Mouse (Mus musculus): Measurements from ENCODE around the gene Ptpn6. TPM values are rescaled to one million over a fixed set of nuclear protein-coding genes. Genes with fewer than 3 reads are reported as not detected.
A peak's percentile ranks its signal among the peaks of the same experiment; 100 is the strongest.

Gene Ptpn6
- total and polyA plus RNA-seq, 3 experiments, result 91.9 to 184 TPM; not detected in 1

DNA sequence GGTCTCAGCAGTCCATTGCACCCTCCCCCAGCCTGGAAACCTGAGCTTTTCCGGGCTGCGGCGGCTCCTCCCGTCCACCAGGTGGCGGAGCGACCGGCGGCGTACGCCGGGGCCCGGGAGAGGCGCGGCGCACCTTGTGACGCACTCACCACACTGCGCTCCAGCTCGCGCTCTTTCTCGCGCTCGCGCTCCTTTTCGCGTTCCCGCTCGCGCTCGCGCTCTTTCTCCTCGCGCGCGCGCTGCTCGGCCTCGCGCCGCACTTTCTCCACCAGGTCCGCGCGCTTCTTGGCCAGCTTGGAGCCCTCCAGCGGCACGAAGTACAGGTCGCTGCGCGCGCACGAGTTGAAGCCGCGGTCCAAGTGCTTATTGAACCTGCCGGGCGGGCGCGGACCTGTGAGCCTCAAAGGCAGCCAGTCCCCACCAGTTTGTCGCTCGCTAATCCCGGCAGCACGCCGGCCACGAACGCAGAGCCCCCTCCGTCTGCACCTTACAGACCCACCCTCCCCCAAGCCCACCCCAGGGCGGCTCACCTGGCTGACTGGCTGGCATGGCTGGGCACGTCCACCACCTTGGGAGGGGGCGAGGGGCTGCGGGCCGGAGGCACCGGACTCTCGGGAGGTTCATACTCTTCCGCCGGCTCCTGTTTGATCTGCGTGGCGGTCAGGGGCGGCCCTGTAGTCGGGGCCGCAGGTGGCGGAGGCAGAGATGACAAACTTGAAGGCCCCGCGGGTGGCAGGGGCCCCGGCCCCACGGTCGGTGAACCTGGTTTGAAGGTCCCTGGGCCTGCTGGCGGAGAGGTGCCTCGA lies 7.2 kb upstream of the Ptpn6 start:
- H3K4me1 ChIP-seq (ENCODE audit: control insufficient read depth in 1 of 2, insufficient read depth in 2 of 2, low read length in 2 of 2), result peaks cover 0 to 4% of the 10 kb centered on the region in 2 experiments; a peak in 1 of 4 replicates
- peak overlapping the region; percentile 25; the same call in 1 of the 2 replicates for H3K27ac ChIP-seq (ENCODE audit: control insufficient read depth, low read depth, low read length)
- DNase-seq (ENCODE audit: low read depth, low spot score), result peak; percentile 97
- peaks cover 1% of the 10 kb centered on the region; the same call in 1 of the 2 replicates for H3K79me2 ChIP-seq (ENCODE audit: control insufficient read depth, insufficient read depth, low read length, poor library complexity)
- peaks cover 0 to 4% of the 10 kb centered on the region in 2 experiments; a peak in 2 of 4 replicates for H3K36me3 ChIP-seq (ENCODE audit: control insufficient read depth in 1 of 2, insufficient read depth in 2 of 2, low read length in 2 of 2)
- H3K4me3 ChIP-seq (ENCODE audit: control insufficient read depth in 1 of 2, insufficient read depth in 1 of 2, low read depth in 2 of 2, low read length in 2 of 2), result peak overlapping the region; percentile 50 to 57
- H3K27me3 ChIP-seq (ENCODE audit: control insufficient read depth in 1 of 2, insufficient read depth in 2 of 2, low read length in 2 of 2), result no peaks in the 10 kb centered on the region
- H3K9ac ChIP-seq (ENCODE audit: control insufficient read depth, low read depth, low read length, poor library complexity, severe bottlenecking), result peak overlapping the region; percentile 80
- H3K9me3 ChIP-seq (replicated peaks; ENCODE audit: insufficient read depth, low read length), result no peaks in the 10 kb centered on the region
- TF ChIP-seq KAT2A (conservative IDR thresholded peaks at IDR 0.05; ENCODE audit: low read depth, low read length) (no peak; the same call in 1 of the 2 replicates), ZMIZ1 (IDR thresholded peaks at IDR 0.05; ENCODE audit: low read depth, low read length) (0 out of 2 replicates have a peak, but pooled peaks have one; percentile 51), USF2 (IDR thresholded peaks at IDR 0.05; ENCODE audit: borderline replicate concordance in 1 of 2, insufficient read depth in 1 of 2, low read depth in 1 of 2, low read length in 2 of 2) (no peak), TAL1 (IDR thresholded peaks at IDR 0.05; ENCODE audit: low read length) (no peak), MAX (IDR thresholded peaks at IDR 0.05; ENCODE audit: low read length) (0 out of 2 replicates have a peak, but pooled peaks have one; percentile 44), ETS1 (IDR thresholded peaks at IDR 0.05; ENCODE audit: low read depth, low read length) (peak; percentile 29; the same call in 1 of the 2 replicates), ZNF384 (IDR thresholded peaks at IDR 0.05; ENCODE audit: low read depth, low read length) (no peak), POLR2AphosphoS5 (IDR thresholded peaks at IDR 0.05; ENCODE audit: borderline replicate concordance, low read depth, low read length) (no peak), CHD2 (IDR thresholded peaks at IDR 0.05; ENCODE audit: low read length) (peak; percentile 75), NRF1 (IDR thresholded peaks at IDR 0.05; ENCODE audit: insufficient read depth, low read depth, low read length, poor library complexity, severe bottlenecking) (peak; percentile 62), MXI1 (IDR thresholded peaks at IDR 0.05; ENCODE audit: low read depth, low read length) (peak; percentile 65), CTCF (IDR thresholded peaks at IDR 0.05 in 2 of 3, conservative IDR thresholded peaks at IDR 0.05 in 1 of 3; ENCODE audit: control insufficient read depth in 1 of 3, insufficient read depth in 1 of 3, low read depth in 2 of 3, low read length in 3 of 3, poor library complexity in 1 of 3, severe bottlenecking in 1 of 3) (peak; percentile 60 to 94 (median 91); a peak in 5 of 6 replicates), CHD1 (IDR thresholded peaks at IDR 0.05; ENCODE audit: low read depth, low read length) (no peak), UBTF (IDR thresholded peaks at IDR 0.05; ENCODE audit: borderline replicate concordance, insufficient read depth, low read depth, low read length) (no peak), ZC3H11A (IDR thresholded peaks at IDR 0.05; ENCODE audit: low read depth, low read length) (no peak), ELF1 (IDR thresholded peaks at IDR 0.05; ENCODE audit: low read depth, low read length) (peak; percentile 78), JUND (IDR thresholded peaks at IDR 0.05; ENCODE audit: low read depth, low read length) (no peak), USF1 (IDR thresholded peaks at IDR 0.05; ENCODE audit: low read depth, low read length) (0 out of 2 replicates have a peak, but pooled peaks have one; percentile 44), POLR2A (IDR thresholded peaks at IDR 0.05; ENCODE audit: control insufficient read depth in 1 of 2, insufficient read depth in 1 of 2, low read depth in 1 of 2, low read length in 2 of 2, poor library complexity in 1 of 2) (peak; percentile 37 to 63; a peak in 1 of 4 replicates), MAZ (IDR thresholded peaks at IDR 0.05; ENCODE audit: low read depth, low read length) (peak; percentile 22; the same call in 1 of the 2 replicates), POLR2AphosphoS2 (IDR thresholded peaks at IDR 0.05; ENCODE audit: low read length) (peak; percentile 87), NELFE (IDR thresholded peaks at IDR 0.05; ENCODE audit: low read depth, low read length) (peak; percentile 64; the same call in 1 of the 2 replicates), EP300 (IDR thresholded peaks at IDR 0.05; ENCODE audit: low read depth in 1 of 2, low read length in 2 of 2) (no peak), ZKSCAN1 (IDR thresholded peaks at IDR 0.05; ENCODE audit: low read depth, low read length) (no peak), RAD21 (IDR thresholded peaks at IDR 0.05; ENCODE audit: low read depth, low read length) (no peak; the same call in 1 of the 2 replicates), MAFK (IDR thresholded peaks at IDR 0.05; ENCODE audit: borderline replicate concordance, low read depth, low read length) (no peak), TBP (IDR thresholded peaks at IDR 0.05; ENCODE audit: low read depth, low read length) (0 out of 2 replicates have a peak, but pooled peaks have one; percentile 19), TCF12 (IDR thresholded peaks at IDR 0.05; ENCODE audit: low read depth, low read length) (peak; percentile 29; the same call in 1 of the 2 replicates), MYB (IDR thresholded peaks at IDR 0.05; ENCODE audit: low read depth, low read length) (no peak), MEF2A (IDR thresholded peaks at IDR 0.05; ENCODE audit: extremely low read depth, insufficient replicate concordance, low read depth, low read length, poor library complexity, severe bottlenecking) (no peak), SMC3 (IDR thresholded peaks at IDR 0.05; ENCODE audit: low read depth, low read length) (peak; percentile 58), SIN3A (IDR thresholded peaks at IDR 0.05; ENCODE audit: low read length) (peak; percentile 50; the same call in 1 of the 2 replicates), GATA1 (IDR thresholded peaks at IDR 0.05; ENCODE audit: low read depth, low read length) (no peak), RCOR1 (IDR thresholded peaks at IDR 0.05; ENCODE audit: low read depth, low read length) (no peak), MYC (IDR thresholded peaks at IDR 0.05; ENCODE audit: low read depth, low read length) (no peak)
